Mouse (Mus musculus) B cell, adult 67 days (primary cell): Measurements from ENCODE around the gene Abcc9. TPM values are rescaled to one million over a fixed set of nuclear protein-coding genes. Genes with fewer than 3 reads are reported as not detected.

Experiments used
- total RNA-seq, 2 experiments: library from RNA; stranded (reverse); gene quantifications; 4 replicates each; pipeline ENCODE4 v1.2.4; 2023

Gene Abcc9
- not detected for total RNA-seq

DNA sequence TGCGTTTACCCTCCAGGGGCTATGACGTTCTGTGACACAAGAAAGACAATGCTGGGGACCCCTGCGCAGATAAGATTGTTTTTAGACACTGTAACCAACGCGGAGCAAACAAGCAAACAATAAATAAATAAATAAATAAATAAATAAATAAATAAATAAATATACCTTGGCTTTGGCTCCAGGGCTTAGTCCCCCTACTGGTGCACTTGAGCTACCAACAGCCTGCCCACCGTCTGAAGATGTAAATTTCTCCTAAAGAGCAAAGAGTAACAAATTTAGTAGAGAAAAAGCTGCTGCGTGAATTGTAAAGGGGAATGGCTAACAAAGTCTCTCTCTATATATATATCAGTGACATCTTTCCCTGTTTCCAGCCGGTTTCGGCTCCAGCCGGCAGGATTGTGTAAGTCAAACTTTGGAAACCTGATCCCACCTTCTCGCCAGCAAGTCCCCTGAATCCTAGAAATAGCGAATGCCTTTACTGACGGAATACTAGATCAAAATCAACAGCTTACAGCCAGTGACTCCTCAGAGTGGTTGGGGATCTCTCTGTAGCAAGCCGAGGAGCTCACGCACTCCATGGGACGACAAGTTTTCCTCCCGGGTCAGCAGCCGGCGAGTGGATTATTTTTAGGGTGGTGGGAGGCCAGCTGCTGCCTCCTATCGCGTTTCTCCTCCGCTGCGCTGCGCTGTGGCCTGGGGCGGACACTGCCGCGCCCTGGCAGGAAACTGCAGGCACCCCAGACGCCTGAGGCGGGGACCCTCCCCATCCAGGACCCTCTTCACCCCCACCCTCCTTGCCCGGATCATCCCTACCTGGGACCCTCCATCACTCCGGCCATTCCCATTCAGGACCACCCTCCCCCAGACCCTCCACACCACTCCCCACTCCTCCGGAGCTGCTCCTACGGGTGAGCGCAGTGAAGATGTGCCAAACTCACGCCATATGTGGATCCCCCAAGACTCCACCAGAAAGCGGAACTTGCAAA is at the start of gene Abcc9:
Gene Abcc9, minus strand, starts transcription at position 664 of the 986 bp plus-strand sequence.

DNA sequence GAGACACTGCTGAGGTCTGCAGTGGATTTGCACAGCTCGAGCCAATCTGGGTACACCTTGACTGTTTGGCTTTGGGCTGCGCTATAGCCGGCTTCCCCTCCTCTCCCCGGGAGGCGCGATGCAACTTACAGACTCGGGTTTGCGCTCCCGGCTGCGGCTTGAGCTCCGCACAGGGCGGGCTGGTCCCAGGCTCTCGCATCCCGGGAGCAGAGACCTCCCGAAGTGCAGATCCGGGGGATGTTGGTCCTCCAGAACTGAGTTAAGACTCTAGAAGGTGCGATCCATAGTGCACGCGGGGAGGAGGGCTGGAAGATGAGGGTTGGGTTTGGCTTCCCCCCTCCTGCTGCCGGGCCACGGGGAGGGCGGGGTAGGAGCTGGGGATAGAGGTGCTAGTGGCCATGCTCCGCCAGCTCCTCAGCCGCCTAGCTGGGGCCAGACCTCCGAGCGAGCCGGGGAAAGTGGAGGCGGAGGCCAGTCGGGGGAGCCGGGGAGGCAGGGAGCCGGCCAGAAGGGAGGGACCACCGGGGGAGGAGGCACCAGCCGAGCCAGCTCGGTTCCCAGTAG is 131.0 kb downstream of the Abcc9 start, which contains the start of gene Kcnj8:
Gene Kcnj8, minus strand, starts transcription at position 560 of the 564 bp plus-strand sequence.

Other genes with a start within 250 kb of the Abcc9 start
- gene Gys2, start 229.2 kb downstream of the Abcc9 start, total RNA-seq: not detected
- under 1 TPM in 1 of 2 experiments, not detected in 1; 0.95 TPM for gene Ldhb, start 194.4 kb downstream of the Abcc9 start, total RNA-seq
- under 1 TPM in 1 of 2 experiments, not detected in 1; 0.24 TPM for gene Kcnj8, start 130.7 kb downstream of the Abcc9 start, total RNA-seq
- gene Cmas, start 54.4 kb upstream of the Abcc9 start, total RNA-seq: 10 to 100 TPM; 37.5 to 51.0 TPM
- gene Sult6b2, start 102.2 kb upstream of the Abcc9 start, total RNA-seq: not detected